Mouse (Mus musculus): Measurements from ENCODE around the gene Apoc4. TPM values are rescaled to one million over a fixed set of nuclear protein-coding genes. Genes with fewer than 3 reads are reported as not detected.

The Apoc4 gene
- polyA plus RNA-seq, 1 experiment from 2014 or later, result 0.81 TPM

- Histone ChIP-seq H3K4me1 (ENCODE audit: control insufficient read depth, insufficient read depth, low read length) (peaks cover 10% of the 10 kb centered on the region; the same call in 1 of the 2 replicates), H3K36me3 (ENCODE audit: control insufficient read depth, insufficient read depth, low read length) (peaks cover 43% of the 10 kb centered on the region), H3K4me3 (ENCODE audit: low read length) (peak within 1 kb of the TSS; percentile 72), H3K27me3 (ENCODE audit: control insufficient read depth, insufficient read depth, low read length) (no peaks in the 10 kb centered on the region), H3K9ac (ENCODE audit: low read depth, low read length) (peak within 1 kb of the TSS; percentile 97), H3K4me2 (replicated peaks; ENCODE audit: low read depth, low read length) (peak within 1 kb of the TSS; percentile 72), H3K27ac (ENCODE audit: low read depth, low read length) (peak within 1 kb of the TSS; percentile 75), H3K9me3 (ENCODE audit: control insufficient read depth, low read length) (peaks cover 2% of the 10 kb centered on the region)
- WGBS, result under 1% methylated on average over 48 of the region's 59 CpGs
- peak; percentile 99 for ATAC-seq (ENCODE audit: low FRiP score, low TSS enrichment)
Observed at GRCm38 (mm10) chr7:19715239-19716054, 34.2 kb upstream of the Apoc4 start, which contains the start of gene Tomm40. Gene Tomm40, minus strand, starts transcription at chr7:19715438.

DNA sequence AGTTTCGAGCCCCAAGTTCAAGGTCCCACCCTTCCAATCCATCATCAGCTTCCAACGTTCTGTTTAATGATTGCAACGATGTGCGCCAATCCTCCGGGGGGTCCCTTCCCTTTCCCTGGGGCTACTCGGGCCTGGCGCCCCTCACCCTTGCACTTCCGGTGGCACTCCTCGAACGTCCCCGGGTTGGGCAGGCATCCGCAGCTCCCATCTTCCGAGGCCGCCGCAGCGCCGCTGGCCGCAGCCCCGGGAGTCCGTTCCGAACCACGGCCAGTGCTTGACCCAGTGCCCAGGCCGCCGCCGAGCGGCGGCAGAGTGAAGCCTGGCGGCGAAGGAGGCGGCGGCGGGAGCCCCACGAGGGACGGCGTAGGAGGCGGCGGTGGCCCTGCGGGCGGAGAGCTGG lies 33.6 kb upstream of the Apoc4 start:
- ATAC-seq (ENCODE audit: low FRiP score, low TSS enrichment), result 0 out of 2 replicates have a peak, but pooled peaks have one; percentile 0
- Histone ChIP-seq H3K4me3 (ENCODE audit: low read length) (peak overlapping the region; percentile 72), H3K27ac (ENCODE audit: low read depth, low read length) (peak overlapping the region; percentile 74), H3K27me3 (ENCODE audit: control insufficient read depth, insufficient read depth, low read length) (no peaks in the 10 kb centered on the region), H3K36me3 (ENCODE audit: control insufficient read depth, insufficient read depth, low read length) (peaks cover 46% of the 10 kb centered on the region), H3K9me3 (ENCODE audit: control insufficient read depth, low read length) (no peaks in the 10 kb centered on the region), H3K4me2 (replicated peaks; ENCODE audit: low read depth, low read length) (peak overlapping the region; percentile 72), H3K9ac (ENCODE audit: low read depth, low read length) (peak overlapping the region; percentile 97), H3K4me1 (ENCODE audit: control insufficient read depth, insufficient read depth, low read length) (peaks cover 10% of the 10 kb centered on the region; the same call in 1 of the 2 replicates)
- under 1% methylated on average over 36 of the region's 39 CpGs for WGBS

- no peak overlapping the region for H3K9ac ChIP-seq (ENCODE audit: low read depth, low read length)
- H3K4me2 ChIP-seq (replicated peaks; ENCODE audit: low read depth, low read length), result no peak overlapping the region
- peaks cover 52% of the 10 kb centered on the region for H3K36me3 ChIP-seq (ENCODE audit: control insufficient read depth, insufficient read depth, low read length)
- H3K4me3 ChIP-seq (ENCODE audit: low read length), result peak overlapping the region; percentile 72; the same call in 1 of the 2 replicates
- H3K27ac ChIP-seq (ENCODE audit: low read depth, low read length), result no peak overlapping the region
- no peak for ATAC-seq (ENCODE audit: low FRiP score, low TSS enrichment)
- WGBS, result 88% methylated on average over 9 of the region's 9 CpGs
- H3K9me3 ChIP-seq (ENCODE audit: control insufficient read depth, low read length), result no peaks in the 10 kb centered on the region
- H3K4me1 ChIP-seq (ENCODE audit: control insufficient read depth, insufficient read depth, low read length), result peaks cover 10% of the 10 kb centered on the region; the same call in 1 of the 2 replicates
- no peaks in the 10 kb centered on the region for H3K27me3 ChIP-seq (ENCODE audit: control insufficient read depth, insufficient read depth, low read length)
Observed at GRCm38 (mm10) chr7:19713598-19713997, 32.3 kb upstream of the Apoc4 start.

DNA sequence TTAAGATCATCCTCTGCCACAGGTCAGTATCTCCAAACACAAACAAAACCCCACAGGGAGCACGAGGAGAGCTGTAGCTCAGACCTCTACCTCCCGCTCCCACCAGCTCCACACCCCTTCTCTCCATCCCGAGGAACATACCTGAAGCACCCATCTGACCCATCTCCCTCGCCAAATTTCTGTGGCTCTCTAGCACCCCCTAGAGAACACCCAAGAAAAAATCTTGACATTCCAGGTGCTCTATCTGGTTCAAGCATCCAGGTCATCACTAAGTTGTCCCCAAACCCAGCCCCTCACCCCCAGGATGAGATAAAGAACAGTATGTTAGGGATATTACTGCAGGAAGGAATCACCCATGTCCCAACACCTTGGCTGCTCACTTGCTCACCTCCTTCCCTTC lies 31.9 kb upstream of the Apoc4 start:
- no peaks in the 10 kb centered on the region for H3K9me3 ChIP-seq (ENCODE audit: control insufficient read depth, low read length)
- H3K9ac ChIP-seq (ENCODE audit: low read depth, low read length), result no peak overlapping the region
- 55% methylated on average over 4 of the region's 4 CpGs for WGBS
- no peak for ATAC-seq (ENCODE audit: low FRiP score, low TSS enrichment)
- H3K27ac ChIP-seq (ENCODE audit: low read depth, low read length), result no peak overlapping the region
- peaks cover 56% of the 10 kb centered on the region for H3K36me3 ChIP-seq (ENCODE audit: control insufficient read depth, insufficient read depth, low read length)
- H3K4me1 ChIP-seq (ENCODE audit: control insufficient read depth, insufficient read depth, low read length), result peaks cover 10% of the 10 kb centered on the region; the same call in 1 of the 2 replicates
- H3K4me3 ChIP-seq (ENCODE audit: low read length), result peak overlapping the region; percentile 72; the same call in 1 of the 2 replicates
- no peak overlapping the region for H3K4me2 ChIP-seq (replicated peaks; ENCODE audit: low read depth, low read length)
- H3K27me3 ChIP-seq (ENCODE audit: control insufficient read depth, insufficient read depth, low read length), result no peaks in the 10 kb centered on the region

- no peaks in the 10 kb centered on the region for H3K9me3 ChIP-seq (ENCODE audit: control insufficient read depth, low read length)
- H3K27ac ChIP-seq (ENCODE audit: low read depth, low read length), result no peak overlapping the region
- no peak for ATAC-seq (ENCODE audit: low FRiP score, low TSS enrichment)
- no peak overlapping the region for H3K4me2 ChIP-seq (replicated peaks; ENCODE audit: low read depth, low read length)
- H3K27me3 ChIP-seq (ENCODE audit: control insufficient read depth, insufficient read depth, low read length), result no peaks in the 10 kb centered on the region
- peaks cover 60% of the 10 kb centered on the region for H3K36me3 ChIP-seq (ENCODE audit: control insufficient read depth, insufficient read depth, low read length)
- 85% methylated on average over 4 of the region's 4 CpGs for whole genome bisulfite sequencing
- no peak overlapping the region for H3K4me3 ChIP-seq (ENCODE audit: low read length)
- peaks cover 10% of the 10 kb centered on the region; the same call in 1 of the 2 replicates for H3K4me1 ChIP-seq (ENCODE audit: control insufficient read depth, insufficient read depth, low read length)
- no peak overlapping the region for H3K9ac ChIP-seq (ENCODE audit: low read depth, low read length)
Observed at GRCm38 (mm10) chr7:19712414-19712813, 31.1 kb upstream of the Apoc4 start.

GRCm38 (mm10) chr7:19710650-19711049 lies 29.4 kb upstream of the Apoc4 start:
- H3K4me3 ChIP-seq (ENCODE audit: low read length), result no peak overlapping the region
- H3K9ac ChIP-seq (ENCODE audit: low read depth, low read length), result no peak overlapping the region
- H3K9me3 ChIP-seq (ENCODE audit: control insufficient read depth, low read length), result no peaks in the 10 kb centered on the region
- H3K4me1 ChIP-seq (ENCODE audit: control insufficient read depth, insufficient read depth, low read length), result peaks cover 6% of the 10 kb centered on the region; the same call in 1 of the 2 replicates
- ATAC-seq (ENCODE audit: low FRiP score, low TSS enrichment), result no peak
- peaks cover 64% of the 10 kb centered on the region for H3K36me3 ChIP-seq (ENCODE audit: control insufficient read depth, insufficient read depth, low read length)
- H3K27me3 ChIP-seq (ENCODE audit: control insufficient read depth, insufficient read depth, low read length), result no peaks in the 10 kb centered on the region
- WGBS, result 92% methylated on average over 10 of the region's 10 CpGs
- H3K4me2 ChIP-seq (replicated peaks; ENCODE audit: low read depth, low read length), result no peak overlapping the region
- H3K27ac ChIP-seq (ENCODE audit: low read depth, low read length), result no peak overlapping the region

GRCm38 (mm10) chr7:19705271-19705670 lies 24.0 kb upstream of the Apoc4 start:
- H3K9ac ChIP-seq (ENCODE audit: low read depth, low read length), result no peak overlapping the region
- no peak overlapping the region for H3K4me2 ChIP-seq (replicated peaks; ENCODE audit: low read depth, low read length)
- WGBS, result 95% methylated on average over 7 of the region's 7 CpGs
- peaks cover 62% of the 10 kb centered on the region for H3K36me3 ChIP-seq (ENCODE audit: control insufficient read depth, insufficient read depth, low read length)
- no peaks in the 10 kb centered on the region for H3K27me3 ChIP-seq (ENCODE audit: control insufficient read depth, insufficient read depth, low read length)
- H3K9me3 ChIP-seq (ENCODE audit: control insufficient read depth, low read length), result no peaks in the 10 kb centered on the region
- ATAC-seq (ENCODE audit: low FRiP score, low TSS enrichment), result no peak
- no peaks in the 10 kb centered on the region for H3K4me1 ChIP-seq (ENCODE audit: control insufficient read depth, insufficient read depth, low read length)
- no peak overlapping the region for H3K4me3 ChIP-seq (ENCODE audit: low read length)
- no peak overlapping the region for H3K27ac ChIP-seq (ENCODE audit: low read depth, low read length)

DNA sequence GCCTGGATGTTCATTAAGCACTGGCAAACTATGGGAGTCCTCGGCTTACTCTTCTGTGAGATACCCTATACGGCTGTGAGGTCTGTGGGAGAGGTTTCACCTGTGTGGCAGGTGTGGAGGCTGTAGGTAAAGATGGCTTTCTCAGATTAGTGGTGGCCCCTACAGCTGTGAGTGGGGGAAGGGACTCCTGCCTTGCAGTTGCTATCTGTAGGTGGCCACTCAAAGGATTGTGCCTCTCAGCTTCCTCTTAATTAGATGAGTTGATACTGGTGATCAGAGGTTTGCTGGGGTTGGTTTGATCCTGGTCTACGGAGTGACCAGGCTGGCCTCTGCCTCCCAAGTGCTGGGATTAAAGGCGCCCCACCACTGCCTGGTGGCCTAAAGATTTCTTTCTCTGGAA lies 23.2 kb upstream of the Apoc4 start:
- Histone ChIP-seq H3K27ac (ENCODE audit: low read depth, low read length) (no peak overlapping the region), H3K9me3 (ENCODE audit: control insufficient read depth, low read length) (no peaks in the 10 kb centered on the region), H3K4me3 (ENCODE audit: low read length) (no peak overlapping the region), H3K36me3 (ENCODE audit: control insufficient read depth, insufficient read depth, low read length) (peaks cover 56% of the 10 kb centered on the region), H3K4me1 (ENCODE audit: control insufficient read depth, insufficient read depth, low read length) (no peaks in the 10 kb centered on the region), H3K4me2 (replicated peaks; ENCODE audit: low read depth, low read length) (no peak overlapping the region), H3K9ac (ENCODE audit: low read depth, low read length) (no peak overlapping the region), H3K27me3 (ENCODE audit: control insufficient read depth, insufficient read depth, low read length) (no peaks in the 10 kb centered on the region)
- 86% methylated on average over 4 of the region's 4 CpGs for WGBS
- no peak for ATAC-seq (ENCODE audit: low FRiP score, low TSS enrichment)

- H3K4me1 ChIP-seq (ENCODE audit: control insufficient read depth, insufficient read depth, low read length), result peaks cover 8% of the 10 kb centered on the region; the same call in 1 of the 2 replicates
- no peaks in the 10 kb centered on the region for H3K27me3 ChIP-seq (ENCODE audit: control insufficient read depth, insufficient read depth, low read length)
- WGBS, result 92% methylated on average over 16 of the region's 16 CpGs
- H3K27ac ChIP-seq (ENCODE audit: low read depth, low read length), result no peak overlapping the region
- H3K36me3 ChIP-seq (ENCODE audit: control insufficient read depth, insufficient read depth, low read length), result peaks cover 43% of the 10 kb centered on the region
- no peak for ATAC-seq (ENCODE audit: low FRiP score, low TSS enrichment)
- H3K4me2 ChIP-seq (replicated peaks; ENCODE audit: low read depth, low read length), result no peak overlapping the region
- no peaks in the 10 kb centered on the region for H3K9me3 ChIP-seq (ENCODE audit: control insufficient read depth, low read length)
- no peak overlapping the region for H3K4me3 ChIP-seq (ENCODE audit: low read length)
- H3K9ac ChIP-seq (ENCODE audit: low read depth, low read length), result no peak overlapping the region
Observed at GRCm38 (mm10) chr7:19702859-19703555, 21.7 kb upstream of the Apoc4 start.

Measured in kidney, embryonic 14.5 days (tissue).